Mouse (Mus musculus) ES-Bruce4 (cell line): ENCODE data around the gene Fbxl17.

Experiments used
- CTCF ChIP-seq: IDR thresholded peaks from one replicate; pipeline ENCODE4 v1.8.1; 2011; ENCODE audit warnings: low read depth, low read length
- EP300 ChIP-seq: IDR thresholded peaks from 2 replicates; pipeline ENCODE4 v1.6.1; 2011; ENCODE audit warnings: low read depth, low read length; ENCODE audit not compliant: insufficient read depth
- POLR2A ChIP-seq: IDR thresholded peaks from one replicate; pipeline ENCODE4 v1.8.1; 2011; ENCODE audit warnings: low read length; ENCODE audit not compliant: insufficient read depth

GRCm38 (mm10) chr17:63212018-63212417 lies 287.8 kb downstream of the Fbxl17 start:
- TF ChIP-seq POLR2A: no peak
- no peak for TF ChIP-seq CTCF
- no peak for TF ChIP-seq EP300
